Mouse (Mus musculus): Measurements from ENCODE around the gene Gimap7.

The Gimap7 gene

DNA sequence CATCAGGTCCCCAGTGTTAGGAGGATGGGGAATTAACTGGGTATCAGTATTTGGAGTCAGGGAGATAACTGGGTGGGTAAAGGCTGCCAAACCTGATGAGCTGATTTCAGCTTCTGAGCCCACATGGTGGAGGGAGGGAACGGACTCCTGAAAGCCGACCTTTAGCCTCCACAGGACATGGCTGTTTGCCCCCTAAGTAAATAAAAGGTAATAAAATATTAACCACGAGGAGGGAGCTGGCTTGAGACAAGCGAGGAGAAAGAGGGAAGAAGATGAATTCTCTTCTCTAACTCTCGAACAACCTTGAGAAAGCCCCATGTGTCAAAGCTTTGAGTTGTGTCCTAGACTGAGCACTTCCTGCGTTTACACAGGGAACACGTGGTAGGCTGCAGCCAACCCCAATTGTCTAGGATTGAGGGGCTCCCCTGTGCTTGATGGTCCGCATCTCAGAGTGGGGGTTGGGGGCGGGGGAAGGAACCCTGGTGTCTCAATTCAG lies 23.3 kb downstream of the Gimap7 start:
- DNase-seq (ENCODE audit: low spot score): peak; percentile 83

DNA sequence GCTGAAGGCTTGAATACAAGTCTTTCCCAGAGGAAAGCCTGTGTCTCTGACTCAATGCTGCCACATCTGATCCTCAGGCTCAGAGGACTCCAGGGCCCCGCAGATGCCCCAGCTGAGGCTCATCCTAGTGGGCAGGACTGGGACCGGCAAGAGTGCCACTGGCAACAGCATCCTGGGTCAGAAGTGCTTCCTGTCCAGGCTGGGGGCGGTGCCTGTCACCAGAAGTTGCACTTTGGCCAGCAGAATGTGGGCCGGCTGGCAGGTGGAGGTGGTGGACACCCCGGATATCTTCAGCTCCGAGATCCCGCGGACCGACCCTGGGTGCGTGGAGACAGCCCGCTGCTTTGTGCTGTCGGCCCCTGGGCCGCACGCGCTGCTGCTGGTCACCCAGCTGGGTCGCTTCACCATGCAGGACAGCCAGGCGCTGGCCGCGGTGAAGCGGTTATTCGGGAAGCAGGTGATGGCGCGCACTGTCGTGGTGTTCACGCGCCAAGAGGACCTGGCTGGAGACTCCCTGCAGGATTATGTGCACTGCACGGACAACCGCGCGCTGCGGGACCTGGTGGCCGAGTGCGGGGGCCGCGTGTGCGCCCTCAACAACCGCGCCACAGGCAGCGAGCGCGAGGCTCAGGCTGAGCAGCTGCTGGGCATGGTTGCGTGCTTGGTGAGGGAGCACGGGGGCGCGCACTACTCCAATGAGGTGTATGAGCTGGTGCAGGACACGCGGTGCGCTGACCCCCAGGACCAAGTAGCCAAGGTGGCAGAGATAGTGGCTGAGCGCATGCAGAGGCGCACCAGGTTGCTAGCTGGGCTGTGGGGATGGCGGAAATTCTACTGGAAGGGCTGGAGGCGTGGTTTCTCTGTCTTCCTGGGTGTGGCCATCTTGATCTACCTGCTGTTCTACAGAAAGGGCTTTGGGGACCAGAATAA lies 24.3 kb downstream of the Gimap7 start:
- DNase-seq (ENCODE audit: low spot score): peak; percentile 72

DNA sequence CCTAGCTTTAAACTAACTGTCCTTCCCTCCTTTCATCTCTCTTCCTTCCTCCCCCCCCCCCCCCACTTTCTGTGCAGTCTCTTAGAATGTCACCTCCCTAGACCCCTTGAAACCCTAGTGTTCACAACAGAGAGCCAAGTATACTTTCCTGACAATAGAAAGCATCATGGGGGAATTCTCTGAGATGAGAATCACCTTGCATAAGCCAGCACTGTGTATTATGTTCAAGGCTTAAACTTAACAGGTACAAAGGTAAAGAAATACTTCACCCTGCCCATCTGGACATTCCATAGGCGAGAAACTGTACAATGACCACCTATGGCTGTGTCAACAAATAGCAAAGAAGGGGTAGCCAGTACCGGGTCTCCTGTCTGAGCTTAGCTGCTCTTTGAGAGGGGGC lies 27.1 kb downstream of the Gimap7 start:
- DNase-seq (ENCODE audit: low spot score): no peak

DNA sequence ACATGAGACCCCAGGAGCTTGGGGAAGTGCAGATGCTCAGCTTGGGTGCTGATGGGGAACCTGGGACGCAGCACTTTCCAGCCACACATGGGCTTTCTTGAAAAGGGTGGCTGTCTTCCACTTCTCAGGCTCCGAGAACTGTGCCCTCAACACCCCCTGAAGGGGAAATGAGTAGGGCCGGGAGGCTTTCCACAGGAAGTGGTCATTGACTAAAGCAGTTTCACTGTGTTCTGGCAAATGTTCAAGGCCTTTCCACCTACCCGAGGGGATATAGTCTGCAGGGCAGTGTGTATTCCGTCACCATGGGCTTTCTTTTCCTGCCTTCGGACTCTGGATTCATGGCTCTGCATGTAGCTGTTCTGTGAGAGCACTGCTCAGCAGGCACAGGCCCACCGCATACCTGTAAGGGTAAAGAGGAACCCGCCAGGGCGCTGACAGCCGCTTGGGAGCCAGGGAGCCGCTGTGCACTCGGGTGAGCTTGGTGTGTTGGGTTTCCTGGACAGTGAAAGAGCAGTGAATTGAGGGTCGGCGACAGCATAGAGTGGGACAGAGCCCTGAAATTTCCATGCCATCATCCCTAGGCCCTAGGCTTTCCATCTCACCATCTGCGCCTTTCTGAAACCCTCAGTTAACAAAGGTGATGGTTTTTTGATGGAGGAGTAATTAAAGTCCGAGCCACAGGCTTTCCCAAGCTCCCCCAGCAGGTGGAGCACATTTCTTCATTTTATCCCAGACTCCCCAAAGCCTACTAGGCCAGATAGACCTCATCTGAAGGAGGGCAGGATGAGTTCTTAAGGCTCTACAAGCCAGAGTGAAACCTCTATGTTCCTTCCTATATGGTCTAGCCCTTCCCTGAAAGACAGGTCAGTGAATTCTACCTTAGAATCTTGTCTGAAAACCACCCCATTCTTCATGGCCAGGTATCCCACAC lies 27.8 kb downstream of the Gimap7 start, which contains the start of gene Gimap5:
Gene Gimap5 (plus strand): TSS at position 239 of the 931 bp plus-strand sequence.
- no peak for DNase-seq (ENCODE audit: low spot score)

DNA sequence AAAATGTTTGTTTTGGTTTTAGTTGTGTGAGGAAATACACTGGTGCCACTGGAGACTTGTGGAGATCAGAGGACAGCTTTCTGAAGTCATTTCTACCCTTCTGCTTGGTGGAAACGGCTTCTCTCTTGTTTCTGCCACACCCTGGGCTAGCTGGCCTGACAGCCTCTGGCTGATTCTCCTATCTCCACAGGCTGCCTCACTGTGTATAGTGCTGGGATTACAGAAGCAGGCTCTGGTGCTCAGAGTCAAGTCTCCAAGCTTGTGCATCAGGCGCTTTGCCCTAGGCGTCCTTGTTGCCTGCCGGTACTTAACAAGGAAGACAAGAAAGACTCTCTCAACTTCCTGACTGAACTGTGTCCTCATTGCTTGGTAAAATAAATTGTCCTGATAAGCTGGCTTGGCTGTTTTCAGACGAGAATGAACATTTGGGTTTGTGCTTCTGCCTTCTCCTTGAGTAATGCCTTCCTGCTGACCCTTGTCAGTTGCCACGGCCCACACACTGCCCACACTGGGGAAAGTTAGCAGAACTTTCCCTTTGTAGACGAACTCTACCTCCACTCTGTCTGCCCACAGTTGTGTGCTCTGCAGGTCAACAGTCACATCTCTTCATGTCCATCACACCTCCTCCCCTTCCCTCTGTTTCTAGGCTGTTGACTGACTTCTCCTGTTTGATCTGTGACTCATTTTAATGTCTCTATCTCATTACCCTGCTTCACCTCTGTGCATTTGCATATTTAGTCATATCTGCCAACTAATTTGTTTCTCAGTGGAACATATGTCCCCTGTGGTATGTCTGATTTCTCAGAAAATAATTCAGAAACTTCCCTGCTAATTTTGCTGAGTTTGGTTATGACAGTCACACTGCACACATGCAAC lies 28.9 kb downstream of the Gimap7 start:
- DNase-seq (ENCODE audit: low spot score): no peak

DNA sequence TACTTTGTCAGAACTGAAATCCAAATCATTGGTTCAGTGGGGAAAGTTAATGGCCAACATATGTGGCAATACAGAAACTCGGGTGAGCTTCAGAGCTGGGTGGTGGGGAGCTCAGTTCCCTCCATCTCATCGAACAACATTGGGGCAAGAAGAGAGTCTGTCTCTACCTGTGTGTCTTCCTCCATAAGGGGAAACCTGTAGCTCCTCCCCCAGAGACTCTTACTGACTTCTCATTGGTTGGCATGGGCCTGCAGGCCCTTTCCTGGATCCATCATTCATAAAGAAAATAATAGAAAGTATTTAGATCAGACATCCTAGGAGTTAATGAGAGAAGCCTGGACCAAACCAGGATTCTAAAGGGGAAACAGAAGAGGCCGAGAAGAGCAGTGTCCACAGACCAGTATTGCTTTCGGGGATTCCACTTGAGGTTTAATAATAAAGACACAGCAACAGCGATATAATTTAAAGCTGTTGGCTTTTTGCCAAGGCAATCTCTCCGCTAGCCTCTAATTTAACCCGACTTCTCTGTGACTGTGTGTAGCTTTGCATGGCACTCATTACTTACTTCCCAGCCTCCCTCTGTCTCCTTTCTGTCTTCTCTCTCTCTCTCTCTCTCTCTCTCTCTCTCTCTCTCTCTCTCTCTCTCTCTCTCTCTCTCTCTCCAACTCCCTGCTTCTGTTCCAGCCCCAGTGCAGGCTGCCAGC lies 45.3 kb downstream of the Gimap7 start:
- DNase-seq (ENCODE audit: low spot score): no peak

DNA sequence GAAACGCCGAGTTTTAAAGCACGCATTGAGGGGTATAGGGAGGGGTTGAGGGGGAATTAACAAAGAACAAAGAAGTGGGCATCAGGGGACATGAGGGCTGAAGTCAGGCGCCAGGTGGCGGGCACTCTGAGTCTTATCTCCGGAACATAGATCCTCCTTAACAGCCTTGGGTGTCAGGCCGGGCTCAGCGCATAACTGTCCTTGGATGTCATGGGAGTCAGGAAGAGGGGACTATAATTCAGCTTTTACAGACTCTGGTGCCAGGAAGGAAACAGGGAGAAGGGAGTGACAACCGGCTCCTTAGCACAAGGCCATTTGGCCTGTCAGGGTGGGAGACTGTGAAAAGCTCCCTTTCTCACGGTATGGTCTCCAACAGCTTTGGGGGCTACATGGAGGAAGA lies 46.1 kb downstream of the Gimap7 start:
- no peak for DNase-seq (ENCODE audit: low spot score)

DNA sequence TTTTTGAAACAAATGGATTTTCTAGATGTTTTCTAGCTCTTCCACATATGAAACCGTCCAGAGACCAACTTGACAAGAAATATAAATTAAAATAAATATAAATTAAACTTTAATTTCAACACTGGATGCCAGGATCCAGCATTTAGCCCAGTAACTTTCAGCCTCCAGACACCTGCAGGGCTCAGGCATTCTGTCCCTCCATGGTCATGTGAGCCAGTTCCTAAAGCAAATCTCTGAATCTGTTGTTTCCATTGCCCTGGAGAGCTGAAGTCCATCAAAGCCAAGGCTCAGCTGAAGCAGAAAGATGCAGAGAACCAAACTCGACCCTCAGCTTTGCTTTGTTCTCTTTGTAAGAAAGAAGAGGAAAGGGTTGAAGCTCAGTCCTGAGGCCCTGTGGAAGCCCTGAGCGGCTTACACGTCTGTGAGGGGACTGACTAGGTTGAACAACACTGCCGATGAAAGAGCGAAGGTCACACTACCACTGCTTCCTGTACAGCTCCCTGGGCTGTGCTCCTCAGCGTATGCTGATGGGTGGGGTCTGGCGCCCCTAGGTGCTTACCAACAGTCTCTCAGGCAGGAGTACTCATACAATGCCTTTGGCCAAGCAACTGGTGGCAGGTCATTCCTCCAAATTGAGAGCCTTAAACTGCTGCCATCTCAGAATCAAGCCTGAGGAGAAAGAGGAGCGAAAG lies 49.9 kb downstream of the Gimap7 start:
- DNase-seq (ENCODE audit: low spot score): peak; percentile 74

DNA sequence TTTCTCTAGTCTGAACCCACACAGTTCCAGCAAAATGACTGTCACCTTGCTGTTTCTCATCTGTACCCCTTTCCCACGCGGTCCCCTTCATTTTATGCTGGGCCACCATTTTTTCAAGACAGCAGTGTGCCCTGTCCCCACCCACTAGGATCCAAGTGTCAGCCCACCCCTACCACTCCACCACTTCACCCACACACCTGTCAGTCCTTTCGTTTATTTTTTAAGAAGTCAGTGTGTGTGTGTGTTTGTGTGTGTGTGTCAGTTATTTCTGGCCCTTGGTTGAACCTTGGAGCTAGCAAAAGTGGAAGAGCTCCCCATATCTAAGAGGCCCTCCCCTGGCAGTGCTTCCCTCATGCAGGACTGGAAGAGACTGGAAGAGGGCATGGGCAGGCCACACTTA lies 50.5 kb downstream of the Gimap7 start:
- DNase-seq (ENCODE audit: low spot score): no peak

DNA sequence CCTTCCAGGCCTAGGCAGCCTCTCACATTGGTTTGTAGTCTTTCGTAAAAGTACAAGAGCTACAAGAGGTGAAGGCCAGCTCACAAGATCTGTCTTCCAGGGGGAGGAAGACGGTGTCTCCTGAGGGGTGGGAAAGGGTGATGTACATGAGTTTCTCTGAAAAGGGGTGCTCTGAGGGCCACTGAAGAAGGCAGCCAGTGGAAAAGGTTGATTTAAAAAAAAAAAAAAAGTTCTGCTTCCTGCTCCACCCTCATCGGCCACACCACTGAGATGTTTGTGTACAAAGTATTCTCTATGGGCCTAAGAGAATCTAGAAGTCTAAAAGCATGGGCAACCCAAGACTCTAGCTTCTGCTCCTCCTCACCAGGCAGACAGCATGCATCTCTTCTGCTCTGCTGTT lies 52.3 kb downstream of the Gimap7 start, which contains the start of gene Gimap3:
Gene Gimap3 (minus strand): TSS at position 156 of the 400 bp plus-strand sequence.
- DNase-seq (ENCODE audit: low spot score): no peak

DNA sequence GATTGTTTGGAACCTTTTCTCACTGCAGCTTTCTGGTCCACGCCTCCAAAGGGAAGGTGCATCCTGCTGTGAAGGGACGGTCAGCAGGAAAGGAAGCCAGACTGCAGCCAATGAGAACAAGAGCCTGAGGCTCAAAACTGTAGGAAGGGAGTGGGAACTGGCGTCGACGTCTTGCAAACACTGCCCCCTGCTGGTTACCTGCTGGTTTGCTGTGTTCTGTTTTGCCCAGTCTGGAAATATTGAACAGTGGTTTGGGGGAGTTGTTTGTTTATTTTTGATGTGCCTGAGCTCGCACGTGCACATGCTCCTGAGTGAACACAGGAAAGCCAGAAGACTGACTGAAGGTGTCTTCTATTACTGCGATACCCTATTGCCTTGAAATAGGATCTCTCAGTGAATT lies 53.6 kb downstream of the Gimap7 start:
- peak; percentile 61 for DNase-seq (ENCODE audit: low spot score)
